Mouse (Mus musculus) lung, postnatal 10 days (tissue): ENCODE measurements around the gene Exoc3l2.

Experiments
- DNase-seq: peaks from one replicate; pipeline ENCODE4 v3.0.0; 2021

Exoc3l2 gene

GRCm38 (mm10) chr7:19457414-19458071 lies 5.6 kb upstream of the Exoc3l2 start:
- no peak for DNase-seq

GRCm38 (mm10) chr7:19458072-19458486 lies 5.1 kb upstream of the Exoc3l2 start:
- peak; percentile 89 for DNase-seq

GRCm38 (mm10) chr7:19458591-19459111 lies 4.5 kb upstream of the Exoc3l2 start, which contains the start of gene Mark4:
Gene Mark4 (minus strand): TSS chr7:19458821.
- DNase-seq = peak; percentile 83

DNA sequence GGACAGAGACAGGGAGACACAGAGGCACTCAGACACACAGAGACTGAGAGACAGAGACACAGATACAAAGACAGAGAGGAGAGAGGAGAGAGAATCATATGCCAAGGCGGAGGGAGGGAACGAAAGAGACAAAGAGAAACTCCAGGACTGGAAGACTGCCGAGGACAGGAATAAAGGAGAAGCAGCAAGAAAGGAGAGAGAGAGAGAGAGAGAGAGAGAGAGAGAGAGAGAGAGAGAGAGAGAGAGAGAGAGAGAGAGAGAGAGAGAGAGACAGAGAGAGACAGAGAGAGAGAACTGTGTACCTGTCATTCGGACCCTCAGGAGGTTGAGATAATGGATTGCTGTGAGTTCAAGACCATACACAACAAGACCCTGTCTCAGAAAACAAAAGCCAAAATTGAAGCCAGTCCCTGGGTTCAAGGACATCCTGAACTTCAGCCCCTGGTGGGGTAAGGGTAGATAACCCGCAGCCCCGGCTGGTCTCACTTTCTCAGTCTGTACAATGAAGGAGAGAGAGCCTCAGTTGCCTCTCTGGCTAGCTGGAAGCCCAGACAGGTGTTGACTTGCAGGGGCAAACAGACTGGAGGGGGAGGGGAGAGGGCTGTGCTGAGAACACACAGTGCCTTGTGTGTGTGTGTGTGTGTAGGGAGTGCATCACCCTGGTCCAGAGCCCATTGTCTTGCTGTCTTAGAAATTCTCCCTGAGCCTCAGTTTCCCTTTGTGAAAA lies 3.8 kb upstream of the Exoc3l2 start:
- DNase-seq = no peak

DNA sequence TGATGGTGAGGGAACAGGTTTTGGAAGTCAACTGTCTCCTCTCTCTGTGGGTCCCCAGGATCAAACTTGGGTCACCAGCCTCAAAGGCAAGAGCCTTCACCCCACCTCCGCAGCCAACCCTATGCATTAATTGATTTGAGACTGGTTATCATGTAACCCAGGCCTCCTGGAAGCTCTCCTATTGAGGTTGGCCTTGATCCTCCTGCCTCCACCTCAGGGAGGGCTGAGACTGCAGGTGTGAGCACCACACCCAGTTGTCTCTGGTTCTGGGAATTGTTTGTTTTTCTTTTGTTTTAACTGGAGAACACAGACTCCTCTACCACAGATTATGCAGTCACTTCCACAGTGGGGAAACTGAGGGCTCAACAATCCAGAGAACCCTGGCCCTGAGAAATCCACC lies 2.6 kb upstream of the Exoc3l2 start:
- no peak for DNase-seq

DNA sequence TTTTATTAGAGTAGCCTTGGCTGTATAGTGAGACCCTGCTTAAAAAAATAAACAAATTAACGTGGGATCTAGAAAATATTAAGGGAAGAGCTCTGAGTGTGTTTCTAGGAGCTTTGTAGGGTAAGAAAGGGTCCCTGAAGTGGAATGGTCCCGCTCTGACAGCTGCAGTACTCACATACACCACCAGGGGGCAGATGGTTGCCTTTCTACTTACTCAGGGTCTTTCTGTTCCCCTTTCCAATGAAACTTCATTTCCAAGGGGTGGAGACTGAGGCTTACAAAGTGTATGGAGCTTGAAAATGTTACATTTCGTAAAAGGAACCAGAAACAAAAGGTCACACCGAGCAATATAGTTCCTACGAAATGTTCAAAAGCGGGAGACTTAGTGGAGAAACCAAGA lies 1.6 kb upstream of the Exoc3l2 start:
- peak; percentile 89 for DNase-seq

DNA sequence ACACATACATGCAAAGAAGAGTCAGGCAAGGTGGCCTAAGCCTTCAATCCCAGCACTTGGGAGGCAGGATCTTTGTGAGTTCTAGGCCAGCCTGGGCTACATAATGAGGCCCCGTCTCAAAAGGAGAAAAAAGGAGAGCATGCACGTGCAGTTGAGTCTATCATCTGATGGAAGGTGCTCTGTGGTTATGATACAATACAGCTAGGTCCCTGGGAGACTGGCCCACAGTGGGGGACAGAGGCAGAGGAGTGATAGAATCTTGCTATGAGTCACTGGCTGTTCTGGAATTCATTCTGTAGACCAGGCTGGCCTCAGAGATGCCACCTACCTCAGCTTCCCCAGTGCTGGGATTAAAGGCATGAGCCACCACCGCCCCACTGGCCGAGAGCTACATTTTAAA lies 688 bp upstream of the Exoc3l2 start:
- no peak for DNase-seq

DNA sequence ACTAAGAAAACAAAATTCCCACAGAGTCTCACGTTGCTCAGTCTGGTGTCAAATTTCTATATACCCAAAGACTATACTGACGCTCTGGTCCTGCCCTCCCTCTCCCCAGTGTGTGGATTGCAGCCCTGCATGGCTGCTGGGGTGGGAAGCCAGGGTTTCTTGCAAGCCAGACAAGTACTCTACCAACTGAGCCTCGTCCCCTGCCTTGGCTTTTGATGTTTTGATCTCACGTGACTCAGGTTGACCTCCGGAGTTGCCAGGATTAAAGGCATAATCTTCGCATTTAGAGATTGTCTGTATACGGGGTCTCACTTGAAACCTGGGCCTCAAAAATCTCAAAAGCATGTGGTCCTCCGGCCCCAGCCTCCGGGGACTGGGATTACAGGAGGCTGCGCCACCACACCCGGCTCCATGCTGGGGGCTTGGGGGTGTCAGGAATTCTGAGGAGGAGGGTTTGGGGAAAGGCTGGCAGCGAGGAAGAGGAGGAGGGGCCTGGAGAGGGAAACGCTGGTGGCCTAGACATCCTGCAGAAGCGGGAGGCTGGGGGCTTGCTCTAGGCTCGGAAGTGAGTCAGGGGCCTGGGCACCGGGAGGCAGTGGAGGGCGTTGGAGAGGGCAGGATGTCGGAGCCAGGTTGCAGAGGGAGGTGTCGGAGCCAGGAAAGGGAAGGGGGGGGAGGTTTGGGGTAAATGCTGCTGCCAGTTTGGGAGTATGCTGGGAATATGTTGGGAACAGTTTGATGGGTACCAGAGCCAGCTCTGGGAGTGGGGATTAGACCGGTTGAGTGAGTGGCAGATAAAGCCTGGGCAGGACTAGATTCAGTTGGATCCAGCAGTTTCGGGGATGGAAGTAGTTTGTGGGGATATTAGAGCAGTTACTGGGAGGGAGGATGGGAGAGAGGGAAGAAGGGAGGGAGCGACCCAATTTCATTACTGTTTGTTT lies 1.5 kb downstream of the Exoc3l2 start:
- no peak for DNase-seq

DNA sequence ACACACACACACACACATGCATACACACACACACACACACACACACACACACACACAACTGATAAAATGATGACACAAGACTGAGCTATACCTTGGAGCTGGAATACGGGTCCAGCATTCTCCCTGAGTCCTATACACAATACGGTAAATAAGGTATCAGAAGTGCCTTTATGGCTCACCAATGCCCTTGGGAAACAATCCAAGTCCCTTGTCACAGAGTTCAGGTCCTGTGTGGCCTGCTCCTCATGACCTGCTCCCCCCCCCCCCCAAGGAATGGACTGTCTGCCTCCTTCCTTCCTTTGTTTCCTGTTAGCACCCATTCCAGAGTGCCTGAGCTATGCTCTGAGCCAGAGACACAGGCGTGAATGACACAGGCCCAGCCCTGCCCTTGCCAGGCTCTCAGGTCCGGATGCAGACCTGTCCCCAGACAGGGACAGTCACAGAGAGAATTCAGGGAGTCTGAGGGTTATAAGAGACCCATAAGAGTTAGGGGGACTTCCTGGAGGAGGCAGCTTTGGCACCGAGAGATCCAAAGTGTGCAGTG lies 3.5 kb downstream of the Exoc3l2 start:
- DNase-seq = no peak

DNA sequence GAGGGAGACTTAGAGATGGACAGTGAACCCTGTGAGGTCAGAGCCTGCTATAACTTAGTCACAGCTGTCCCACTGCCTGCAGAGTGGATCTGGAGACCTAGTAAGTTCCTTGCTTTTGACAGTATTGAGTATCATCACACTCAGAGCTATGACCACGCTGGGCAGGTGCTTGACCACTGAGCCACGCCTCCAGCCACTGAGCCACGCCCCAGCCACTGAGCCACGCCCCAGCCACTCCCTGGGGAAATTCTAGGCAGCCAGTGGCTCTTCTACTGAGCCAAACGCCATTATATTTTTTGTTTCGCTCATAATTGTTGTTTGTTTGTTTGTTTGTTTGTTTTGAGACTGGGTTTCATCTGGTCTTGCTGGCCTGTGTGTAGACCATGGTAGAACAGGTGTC lies 4.5 kb downstream of the Exoc3l2 start:
- no peak for DNase-seq

GRCm38 (mm10) chr7:19468279-19468678 lies 5.1 kb downstream of the Exoc3l2 start:
- no peak for DNase-seq

GRCm38 (mm10) chr7:19469404-19469803 lies 6.3 kb downstream of the Exoc3l2 start:
- DNase-seq = no peak

- DNase-seq = no peak
Observed at GRCm38 (mm10) chr7:19470308-19470707, 7.2 kb downstream of the Exoc3l2 start.

DNA sequence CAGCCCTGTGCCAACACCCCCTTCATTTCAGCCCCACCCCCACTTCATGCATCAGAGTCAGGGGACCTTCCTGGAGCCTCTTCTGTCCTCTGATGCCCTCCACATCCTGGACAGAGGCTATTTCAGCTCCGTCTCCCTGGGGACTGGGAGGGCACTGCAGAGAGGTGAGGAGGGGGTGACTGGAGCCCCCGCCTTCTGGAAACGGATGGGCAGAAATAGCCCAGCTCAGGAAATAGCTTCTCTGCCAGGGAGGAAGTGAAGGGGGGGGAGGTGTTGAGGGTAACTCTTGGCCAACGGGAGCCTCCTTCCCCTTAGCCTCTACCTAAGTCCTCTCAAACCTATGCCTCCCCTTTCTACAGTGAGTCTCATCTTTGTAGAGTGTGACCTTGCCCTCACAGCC lies 9.3 kb downstream of the Exoc3l2 start:
- peak; percentile 76 for DNase-seq

DNA sequence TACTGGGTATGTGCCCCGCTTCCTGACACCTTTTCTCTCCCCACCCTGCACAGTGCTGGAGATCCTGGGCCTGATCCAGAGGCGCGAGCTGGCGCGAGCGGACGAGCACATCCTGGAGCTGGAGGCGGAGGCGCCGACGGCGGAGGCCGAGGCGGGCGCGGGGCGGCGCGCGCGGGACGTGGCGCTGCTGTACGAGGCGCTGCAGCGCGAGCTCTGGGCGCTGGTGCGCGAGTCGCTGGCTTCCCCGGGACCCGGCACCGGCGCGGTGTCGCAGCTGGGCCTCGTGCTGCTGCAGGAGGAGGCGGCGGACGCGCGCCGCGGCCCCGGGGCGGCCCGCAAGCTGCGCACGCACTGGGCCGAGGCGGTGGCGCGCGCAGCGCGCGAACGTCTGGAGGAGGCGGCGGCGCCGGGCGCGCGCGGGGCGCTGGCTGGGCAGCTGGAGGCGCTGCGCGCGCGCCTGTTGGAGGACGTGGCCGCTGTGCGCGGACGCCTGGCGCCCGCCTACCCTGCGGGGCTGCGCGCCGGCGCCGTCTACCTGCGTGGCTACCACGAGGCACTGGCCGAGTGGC lies 10.8 kb downstream of the Exoc3l2 start:
- DNase-seq = peak; percentile 86

GRCm38 (mm10) chr7:19477084-19477483 lies 14.0 kb downstream of the Exoc3l2 start:
- no peak for DNase-seq

DNA sequence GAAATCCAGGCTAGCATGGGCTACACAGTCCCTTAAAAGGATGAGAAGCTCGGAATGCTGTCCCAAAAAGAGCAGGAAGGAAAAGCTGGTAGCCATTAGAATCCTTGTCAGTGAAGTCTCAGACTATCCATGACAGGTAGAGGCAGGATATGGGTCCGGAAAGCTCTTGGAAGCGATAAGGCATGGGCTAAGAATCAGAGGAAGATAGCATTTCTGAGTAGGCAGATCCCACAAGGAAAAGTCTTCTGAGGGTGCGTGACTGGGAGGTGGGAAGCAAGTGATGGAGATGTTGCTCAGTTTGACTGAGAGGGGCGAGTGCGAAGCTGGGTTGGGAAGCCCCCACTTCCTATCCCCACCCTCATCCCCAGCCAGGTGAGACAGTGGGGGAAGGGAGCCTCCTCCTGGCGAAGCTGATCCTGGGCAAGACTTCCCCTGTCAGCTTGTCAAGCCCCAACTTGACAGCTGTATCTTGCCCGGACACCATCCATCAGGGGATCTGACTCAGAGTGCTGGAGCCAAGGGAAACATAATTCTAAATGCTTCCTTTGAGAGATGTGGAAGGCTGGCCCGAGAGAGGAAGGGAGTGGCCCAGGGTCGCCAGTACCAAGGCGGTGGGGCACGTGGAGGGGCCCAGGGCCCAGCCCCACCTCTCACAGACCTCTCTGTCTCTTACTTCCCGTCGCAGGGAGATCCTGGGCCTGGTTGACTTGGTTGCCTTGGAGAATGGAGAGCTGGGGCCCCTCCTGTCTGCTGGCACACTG lies 14.7 kb downstream of the Exoc3l2 start:
- DNase-seq = peak; percentile 45

- DNase-seq = no peak
Observed at GRCm38 (mm10) chr7:19483281-19483680, 20.1 kb downstream of the Exoc3l2 start.

DNA sequence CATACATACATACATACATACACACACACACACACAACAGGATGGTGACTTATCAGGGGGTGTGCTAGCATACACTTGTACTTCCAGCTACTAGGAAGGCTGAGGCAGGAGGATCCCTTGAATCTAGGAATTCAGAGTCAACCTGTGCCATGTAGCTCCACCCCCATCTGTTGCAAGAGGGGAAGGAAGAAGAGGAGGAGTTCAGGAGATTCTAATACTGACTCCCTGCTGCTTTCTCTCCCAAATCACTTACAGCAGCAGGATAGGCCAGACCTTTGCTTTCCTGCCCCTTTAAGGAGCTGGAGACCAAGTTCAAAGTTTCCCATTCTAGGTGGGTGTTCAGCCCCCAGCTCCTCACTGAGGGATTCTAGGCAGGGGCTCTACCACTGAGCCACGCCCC lies 22.4 kb downstream of the Exoc3l2 start:
- no peak for DNase-seq

- DNase-seq = no peak
Observed at GRCm38 (mm10) chr7:19486549-19486948, 23.4 kb downstream of the Exoc3l2 start.

GRCm38 (mm10) chr7:19489525-19489924 lies 26.4 kb downstream of the Exoc3l2 start:
- no peak for DNase-seq

- DNase-seq = peak; percentile 87
Observed at GRCm38 (mm10) chr7:19491731-19492130, 28.6 kb downstream of the Exoc3l2 start.
